Mouse (Mus musculus): ENCODE measurements at regions not wholly inside any gene's neighbourhood (a gene's known extent, or its start where the extent isn't known, plus 50 kb on each side); places are given as distances from the start of the nearest gene placed in this dataset.

GRCm38 (mm10) chr2:172149734-172150133, 98.6 kb upstream of the Mc3r start:
- TF ChIP-seq CTCF (IDR thresholded peaks at IDR 0.05; ENCODE audit: borderline replicate concordance, extremely low read depth, insufficient read depth, insufficient read length) (no peak), POLR2A (IDR thresholded peaks at IDR 0.05; ENCODE audit: borderline replicate concordance, extremely low read depth, insufficient read depth, insufficient read length, poor library complexity, severe bottlenecking) (no peak)

Data from brain, embryonic 14.5 days (tissue).